8 mouse cellular contexts compared by ENCODE assay signal in the genomic region with DNA sequence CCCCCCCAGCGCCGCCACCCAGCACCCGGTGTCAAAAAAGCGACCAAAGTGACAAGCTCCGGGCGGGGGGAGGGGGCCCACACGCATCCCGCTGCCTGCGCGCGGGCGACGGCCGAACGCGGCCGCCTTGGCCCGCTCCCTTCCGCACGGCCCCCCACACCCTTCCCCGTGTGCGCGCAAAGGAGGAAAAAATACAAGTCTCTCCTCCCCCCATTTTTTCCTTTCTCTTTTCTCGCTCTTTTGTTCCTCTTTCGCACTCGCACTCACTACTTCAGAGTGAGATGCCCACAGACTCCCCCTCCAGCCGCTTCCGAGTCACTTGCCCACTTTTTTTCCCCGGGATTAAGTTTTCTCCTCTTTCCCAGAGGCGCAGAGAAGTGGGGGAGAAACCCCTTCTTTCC. TPM values are rescaled to one million over a fixed set of nuclear protein-coding genes. Genes with fewer than 3 reads are reported as not detected.
A peak's percentile ranks its signal among the peaks of the same experiment; 100 is the strongest.
DNase-seq lines count a peak whose midpoint lies in the region; ATAC-seq lines count a peak whose summit lies in the region.

No protein-coding gene starts in this region.

- H3K9me3 ChIP-seq in heart, embryonic 16.5 days (replicated peaks; ENCODE audit: control insufficient read depth, low read length): no peaks in the 10 kb centered on the region

- intact Hi-C loops in left cerebral cortex, postnatal 4 days (cut with DNase I): loop anchor here (10.0 kb wide), 4 partner anchors 119 to 619 kb away; no protein-coding TSS in a partner anchor

- H3K27ac ChIP-seq in heart, embryonic 16.5 days (ENCODE audit: low read length): peak overlapping the region; percentile 90

- H3K27me3 ChIP-seq in heart, embryonic 16.5 days (ENCODE audit: control insufficient read depth, insufficient read depth, low read length): no peaks in the 10 kb centered on the region

- peak overlapping the region; percentile 86 for H3K4me2 ChIP-seq in heart, embryonic 16.5 days (ENCODE audit: low read depth, low read length)

- H3K36me3 ChIP-seq in heart, embryonic 16.5 days (ENCODE audit: control insufficient read depth, insufficient read depth): no peaks in the 10 kb centered on the region

- ATAC-seq in heart, embryonic 16.5 days (replicated peaks; ENCODE audit: extremely low read depth, insufficient read depth, low FRiP score): 0 out of 2 replicates have a peak, but pooled peaks have one; percentile 30

- H3K4me3 ChIP-seq in heart, embryonic 16.5 days (ENCODE audit: low read length): peak overlapping the region; percentile 92

- 3% methylated on average over 14 of the region's 30 CpGs for WGBS in heart, embryonic 16.5 days

- peak; percentile 14 for DNase-seq in cerebellum, adult 11 months
- DNase-seq in cerebellum, adult 11-12 months: no peak
- peak; percentile 18 for DNase-seq in ovary, postnatal 36 days (ENCODE audit: low spot score)
- DNase-seq in ovary, adult 18-20 months (ENCODE audit: low spot score): no peak
- peak; percentile 10 for DNase-seq in lung, postnatal 36 days
- no peak for DNase-seq in left cerebral cortex, postnatal 4 days
- DNase-seq in layer of hippocampus, adult 8-10 months (ENCODE audit: low spot score in 2 of 2): no peak

- peaks cover 11% of the 10 kb centered on the region for H3K4me1 ChIP-seq in heart, embryonic 16.5 days (ENCODE audit: control insufficient read depth, insufficient read depth, low read length)

- peak overlapping the region; percentile 88 for H3K9ac ChIP-seq in heart, embryonic 16.5 days (ENCODE audit: low read length)

RNA-seq across cellular contexts. Expression of gene L3mbtl3, which starts 0.4 kb away (rescaled TPM):
- 7.5 TPM in 2 replicates for polyA plus RNA-seq in heart, embryonic 16.5 days (2015; fragmentation: Nextera tagmentation; extraction: Ambion mirVana)
- total RNA-seq in left cerebral cortex, postnatal 4 days (2021): 10 to 100 TPM; 63.6 to 75.6 TPM
- 10 to 100 TPM; 14.1 to 27.4 (median 18.3) TPM for total RNA-seq in layer of hippocampus, adult 8-10 months (2022)

Comparison
In these comparisons a context has a peak if more than half of its experiments do, and no peak if none do; other contexts are left out.
1. DNase-seq: peak in cerebellum, adult 11 months (single experiment), ovary, postnatal 36 days (single experiment) and lung, postnatal 36 days (single experiment); none in cerebellum, adult 11-12 months (single experiment), ovary, adult 18-20 months (single experiment), left cerebral cortex, postnatal 4 days (single experiment) and layer of hippocampus, adult 8-10 months (0 of 2).